Mouse (Mus musculus) heart, adult 9 months (tissue): ENCODE data around the gene Pam16.
"Not testable (repeated sequence)": the region's sequence is repeated elsewhere in the genome, so short reads cannot be mapped to it uniquely, and the experiment has no call there.

Experiments
- DNase-seq, 2 experiments: peaks; one replicate each; pipeline ENCODE4 v3.0.0; 2022; ENCODE audit warnings: low spot score in 2 of 2

The Pam16 gene

GRCm38 (mm10) chr16:4592909-4593875, 31.6 kb downstream of the Pam16 start:
- peak in 1 of 2 experiments; percentile 59 for DNase-seq

- DNase-seq: no peak
Measured at GRCm38 (mm10) chr16:4590236-4590635, 34.6 kb downstream of the Pam16 start.

GRCm38 (mm10) chr16:4587516-4588210, 37.1 kb downstream of the Pam16 start:
- DNase-seq: peak; percentile 41 to 51

- peak; percentile 99 for DNase-seq
Measured at GRCm38 (mm10) chr16:4586531-4587123, 38.2 kb downstream of the Pam16 start.

- DNase-seq: no peak
Measured at GRCm38 (mm10) chr16:4585642-4586530, 38.9 kb downstream of the Pam16 start.

GRCm38 (mm10) chr16:4584438-4584837, 40.4 kb downstream of the Pam16 start:
- DNase-seq: no peak

GRCm38 (mm10) chr16:4583807-4584206, 41.0 kb downstream of the Pam16 start:
- DNase-seq: no peak

GRCm38 (mm10) chr16:4581179-4581578, 43.6 kb downstream of the Pam16 start:
- not testable (repeated sequence) for DNase-seq

- DNase-seq: no peak
Measured at GRCm38 (mm10) chr16:4578630-4579029, 46.2 kb downstream of the Pam16 start.

- no peak for DNase-seq
Measured at GRCm38 (mm10) chr16:4576873-4577272, 47.9 kb downstream of the Pam16 start.

- DNase-seq: no peak
Measured at GRCm38 (mm10) chr16:4576038-4576437, 48.8 kb downstream of the Pam16 start.

GRCm38 (mm10) chr16:4570737-4571136, 54.1 kb downstream of the Pam16 start:
- no peak for DNase-seq

GRCm38 (mm10) chr16:4567912-4568311, 56.9 kb downstream of the Pam16 start:
- peak; percentile 70 to 76 for DNase-seq
